Mouse (Mus musculus) heart, embryonic 16.5 days (tissue): ENCODE data around the gene Pla2g12b. TPM values are rescaled to one million over a fixed set of nuclear protein-coding genes. Genes with fewer than 3 reads are reported as not detected.
A peak's percentile ranks its signal among the peaks of the same experiment; 100 is the strongest.
"Not testable (repeated sequence)": the region's sequence is repeated elsewhere in the genome, so short reads cannot be mapped to it uniquely, and the experiment has no call there.

ENCODE experiments used
- ATAC-seq: fragments of 200-750 bp; cut with Nextera tagmentation; replicated peaks from 2 replicates; pipeline ENCODE4 v1.8.0; 2017; ENCODE audit warnings: moderate number of reproducible peaks; ENCODE audit not compliant: insufficient read depth, low FRiP score; ENCODE audit errors: extremely low read depth
- H3K27ac ChIP-seq: fragments of 300-500 bp; sonication (generic); 2 replicates; pipeline ENCODE4 v1.5.1; 2014; ENCODE audit warnings: mild to moderate bottlenecking, low read length, control low read depth, moderate library complexity
- H3K27me3 ChIP-seq: fragments of 300-500 bp; sonication (generic); 2 replicates; pipeline ENCODE4 v1.6.1; 2014; ENCODE audit warnings: low read length, mixed read lengths; ENCODE audit not compliant: control insufficient read depth, insufficient read depth
- H3K36me3 ChIP-seq: fragments of 300-500 bp; sonication (generic); 2 replicates; pipeline ENCODE4 v1.6.1; 2014; ENCODE audit not compliant: control insufficient read depth, insufficient read depth
- H3K4me1 ChIP-seq: fragments of 300-500 bp; sonication (generic); 2 replicates; pipeline ENCODE4 v1.6.1; 2014; ENCODE audit warnings: low read length, mixed read lengths; ENCODE audit not compliant: control insufficient read depth, insufficient read depth
- H3K4me2 ChIP-seq: fragments of 300-500 bp; sonication (generic); 2 replicates; pipeline ENCODE4 v1.6.1; 2014; ENCODE audit warnings: low read depth, mild to moderate bottlenecking, control low read depth, low read length
- H3K4me3 ChIP-seq: fragments of 300-500 bp; sonication (generic); 2 replicates; pipeline ENCODE4 v1.5.1; 2014; ENCODE audit warnings: mild to moderate bottlenecking, control low read depth, low read length
- H3K9ac ChIP-seq: fragments of 300-500 bp; sonication (generic); 2 replicates; pipeline ENCODE4 v1.6.1; 2014; ENCODE audit warnings: low read length, control low read depth
- H3K9me3 ChIP-seq: fragments of 300-500 bp; sonication (generic); replicated peaks from 2 replicates; pipeline ENCODE4 v1.6.1; 2016; ENCODE audit warnings: low read length; ENCODE audit not compliant: control insufficient read depth
- WGBS: fragments of 180-500 bp; shearing (Covaris S2); extraction: QIAGEN DNeasy Blood & Tissue Kit; methylation state at CpG from one replicate; pipeline ENCODE4 v1.1.7; 2014; 5-methylcytosine and 5-hydroxymethylcytosine counted together
- polyA plus RNA-seq: library from polyadenylated mRNA; unstranded; fragments of >200 nt; fragmentation: Nextera tagmentation; extraction: Ambion mirVana; gene quantifications from 2 replicates; pipeline ENCODE4 v1.2.1, GENCODE M21; 2015

The Pla2g12b gene
- polyA plus RNA-seq, 1 experiment from 2014 or later, result 0.30 TPM

DNA sequence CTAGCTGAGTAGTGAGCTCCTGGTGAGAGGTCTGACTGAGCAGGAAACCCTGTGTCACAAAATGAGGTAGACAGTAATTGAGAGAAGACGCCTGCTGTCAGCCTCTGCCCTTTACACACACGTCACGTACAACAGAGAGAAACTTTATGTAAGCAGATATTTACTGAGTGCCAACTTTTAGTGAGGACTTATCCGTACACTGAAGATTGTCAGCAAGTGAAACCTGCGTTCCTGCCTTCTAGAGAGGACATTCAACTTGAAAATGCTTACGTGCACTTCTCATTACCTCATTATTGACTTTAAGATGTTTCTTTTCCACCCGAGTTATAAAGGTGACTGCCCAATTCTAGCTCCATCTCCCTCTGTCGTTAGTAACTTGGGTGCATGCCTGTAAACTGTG lies 34.7 kb upstream of the Pla2g12b start:
- no peak overlapping the region for H3K4me3 ChIP-seq
- H3K4me1 ChIP-seq, result no peaks in the 10 kb centered on the region
- H3K4me2 ChIP-seq, result no peak overlapping the region
- H3K27ac ChIP-seq, result no peak overlapping the region
- no peaks in the 10 kb centered on the region for H3K9me3 ChIP-seq
- no peaks in the 10 kb centered on the region for H3K27me3 ChIP-seq
- H3K9ac ChIP-seq, result no peak overlapping the region
- WGBS, result 81% methylated on average over 8 of the region's 8 CpGs
- ATAC-seq, result no peak
- H3K36me3 ChIP-seq, result peaks cover 65% of the 10 kb centered on the region

DNA sequence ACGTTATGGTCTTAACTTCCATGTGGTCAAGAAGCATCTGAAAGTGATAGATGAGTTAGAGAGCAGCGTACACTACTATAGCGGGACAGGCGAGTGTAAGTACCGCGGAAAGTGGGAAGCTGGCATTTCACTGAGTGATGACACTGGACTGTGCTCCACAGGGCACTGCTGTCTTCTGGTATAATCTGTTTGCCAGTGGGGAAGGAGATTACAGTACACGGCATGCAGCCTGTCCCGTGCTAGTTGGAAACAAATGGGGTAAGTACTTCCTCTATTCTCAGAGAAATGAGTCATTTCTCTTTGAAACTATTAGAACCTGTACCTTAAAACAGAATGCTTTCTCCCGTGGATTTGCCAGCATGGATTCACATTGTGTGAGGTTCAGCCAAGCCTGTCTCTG lies 34.0 kb upstream of the Pla2g12b start:
- Histone ChIP-seq H3K27me3 (no peaks in the 10 kb centered on the region), H3K4me1 (no peaks in the 10 kb centered on the region), H3K4me3 (no peak overlapping the region), H3K4me2 (no peak overlapping the region), H3K36me3 (peaks cover 67% of the 10 kb centered on the region), H3K9ac (no peak overlapping the region), H3K27ac (no peak overlapping the region), H3K9me3 (no peaks in the 10 kb centered on the region)
- no peak for ATAC-seq
- 83% methylated on average over 9 of the region's 9 CpGs for WGBS

DNA sequence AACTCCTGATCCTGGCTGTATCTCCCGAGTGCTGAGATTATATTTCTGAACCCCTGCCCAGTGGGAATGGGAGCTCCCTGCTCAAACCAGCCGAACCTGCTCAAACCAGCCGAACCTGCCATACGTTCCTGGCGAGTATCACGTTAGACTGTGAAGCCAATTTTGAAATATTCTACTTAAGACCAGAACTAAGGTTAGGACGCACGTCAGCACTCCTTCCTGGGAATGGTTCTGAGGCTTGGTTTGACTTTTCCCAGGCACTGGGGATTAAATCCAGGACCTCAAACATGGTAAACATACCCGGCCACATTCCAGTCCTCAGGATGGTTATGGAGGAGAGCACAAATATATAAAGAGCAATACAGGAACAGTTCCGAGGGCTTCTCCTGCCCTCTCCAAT lies 25.6 kb upstream of the Pla2g12b start:
- Histone ChIP-seq H3K36me3 (peaks cover 13% of the 10 kb centered on the region), H3K4me1 (no peaks in the 10 kb centered on the region), H3K27me3 (no peaks in the 10 kb centered on the region), H3K9ac (no peak overlapping the region), H3K9me3 (peaks cover 3% of the 10 kb centered on the region; the same call in 1 of the 2 replicates), H3K4me2 (no peak overlapping the region), H3K4me3 (no peak overlapping the region), H3K27ac (no peak overlapping the region)
- ATAC-seq, result no peak
- WGBS, result 78% methylated on average over 10 of the region's 10 CpGs

DNA sequence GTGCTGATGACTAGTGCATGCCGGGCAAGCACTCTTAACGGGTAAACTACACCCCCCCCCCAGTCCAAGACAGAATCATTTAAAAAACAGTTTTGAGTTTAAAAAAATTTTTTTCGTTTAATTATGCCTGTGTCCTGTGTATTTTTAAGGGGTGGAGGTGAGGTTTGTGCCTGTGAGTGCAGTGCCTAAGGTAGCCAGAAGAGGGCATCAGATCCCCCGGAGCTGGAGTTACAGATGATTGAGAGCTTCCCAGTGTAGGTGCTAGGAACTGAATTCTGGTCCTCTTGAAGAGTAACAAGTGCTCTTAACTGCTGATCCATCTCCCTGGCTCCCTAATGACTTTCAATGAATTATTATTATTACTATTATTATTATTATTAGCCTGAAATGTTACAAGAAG lies 24.7 kb upstream of the Pla2g12b start:
- WGBS, result 85% methylated on average over 4 of the region's 4 CpGs
- Histone ChIP-seq H3K4me1 (no peaks in the 10 kb centered on the region), H3K9me3 (peaks cover 3% of the 10 kb centered on the region; the same call in 1 of the 2 replicates), H3K9ac (no peak overlapping the region), H3K27ac (no peak overlapping the region), H3K27me3 (no peaks in the 10 kb centered on the region), H3K36me3 (peaks cover 8% of the 10 kb centered on the region; the same call in 1 of the 2 replicates), H3K4me3 (no peak overlapping the region), H3K4me2 (no peak overlapping the region)
- ATAC-seq, result no peak

DNA sequence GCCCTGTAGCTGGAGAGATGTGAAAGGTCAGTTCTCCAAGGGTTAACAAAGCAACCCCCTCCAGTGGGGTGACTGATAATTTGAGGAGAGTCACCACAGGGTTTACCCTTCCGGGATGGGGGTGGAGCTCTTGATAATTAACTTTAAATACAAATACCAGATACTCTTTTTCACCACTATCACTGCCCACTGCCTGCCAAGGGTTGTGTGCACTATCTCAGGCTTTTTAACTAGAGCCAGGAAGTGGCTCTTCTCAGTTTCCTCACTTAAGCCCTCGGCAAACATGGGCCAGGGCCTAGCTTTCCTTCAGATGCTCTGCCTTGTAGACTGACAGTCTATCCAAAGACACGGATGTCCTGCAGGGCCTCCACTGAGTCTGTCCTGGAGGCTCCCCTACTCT lies 23.5 kb upstream of the Pla2g12b start:
- 6% methylated on average over 3 of the region's 3 CpGs for WGBS
- H3K9me3 ChIP-seq, result peaks cover 3% of the 10 kb centered on the region; the same call in 1 of the 2 replicates
- H3K27ac ChIP-seq, result no peak overlapping the region
- H3K27me3 ChIP-seq, result no peaks in the 10 kb centered on the region
- no peaks in the 10 kb centered on the region for H3K4me1 ChIP-seq
- H3K4me3 ChIP-seq, result no peak overlapping the region
- H3K9ac ChIP-seq, result no peak overlapping the region
- no peak overlapping the region for H3K4me2 ChIP-seq
- ATAC-seq, result 0 out of 2 replicates have a peak, but pooled peaks have one; percentile 10
- 0 out of 2 replicates have a peak, but pooled peaks cover 2% of the 10 kb centered on the region for H3K36me3 ChIP-seq

DNA sequence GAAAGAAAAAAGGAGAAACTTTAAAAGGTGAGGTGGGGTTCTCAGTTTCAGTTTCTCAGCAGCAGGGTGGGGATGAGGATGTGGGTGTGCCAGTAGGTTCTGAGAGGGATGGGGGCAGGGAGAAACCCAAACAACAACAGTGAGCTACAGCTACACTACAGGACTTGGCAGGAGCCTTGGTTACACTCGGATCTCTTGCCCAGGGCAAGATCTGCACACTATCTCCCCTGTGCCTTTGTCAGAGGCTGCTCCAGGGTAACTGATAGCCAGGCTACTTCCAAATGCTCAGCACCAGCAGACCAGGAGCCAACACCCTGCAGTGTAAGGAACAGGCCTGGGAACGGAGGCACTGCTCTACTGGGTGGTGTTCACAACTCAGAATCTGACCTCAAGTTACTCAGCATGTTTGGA lies 23.0 kb upstream of the Pla2g12b start:
- Histone ChIP-seq H3K27me3 (no peaks in the 10 kb centered on the region), H3K36me3 (0 out of 2 replicates have a peak, but pooled peaks cover 2% of the 10 kb centered on the region), H3K4me3 (no peak overlapping the region), H3K27ac (no peak overlapping the region), H3K4me1 (no peaks in the 10 kb centered on the region), H3K9me3 (peaks cover 3% of the 10 kb centered on the region; the same call in 1 of the 2 replicates), H3K9ac (no peak overlapping the region), H3K4me2 (no peak overlapping the region)
- WGBS, result 47% methylated on average over 2 of the region's 2 CpGs
- peak; percentile 32; the same call in 1 of the 2 replicates for ATAC-seq

DNA sequence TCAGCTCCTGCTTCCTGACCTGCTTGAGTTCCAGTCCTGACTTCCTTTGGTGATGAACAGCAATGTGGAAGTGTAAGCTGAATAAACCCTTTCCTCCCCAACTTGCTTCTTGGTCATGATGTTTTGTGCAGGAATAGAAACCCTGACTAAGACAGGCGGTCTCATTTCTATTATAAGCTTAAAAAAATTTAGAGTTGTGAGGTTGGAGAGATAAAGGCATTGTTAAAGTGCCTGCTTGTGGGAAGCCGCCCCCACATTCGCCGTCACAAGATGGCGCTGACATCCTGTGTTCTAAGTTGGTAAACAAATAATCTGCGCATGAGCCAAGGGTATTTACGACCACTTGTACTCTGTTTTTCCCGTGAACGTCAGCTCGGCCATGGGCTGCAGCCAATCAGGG lies 21.9 kb upstream of the Pla2g12b start:
- not testable (repeated sequence) for ATAC-seq, H3K27me3 ChIP-seq, H3K9ac ChIP-seq, H3K4me1 ChIP-seq, H3K27ac ChIP-seq, H3K9me3 ChIP-seq, H3K36me3 ChIP-seq, H3K4me2 ChIP-seq, H3K4me3 ChIP-seq
- WGBS, result 84% methylated on average over 6 of the region's 10 CpGs

DNA sequence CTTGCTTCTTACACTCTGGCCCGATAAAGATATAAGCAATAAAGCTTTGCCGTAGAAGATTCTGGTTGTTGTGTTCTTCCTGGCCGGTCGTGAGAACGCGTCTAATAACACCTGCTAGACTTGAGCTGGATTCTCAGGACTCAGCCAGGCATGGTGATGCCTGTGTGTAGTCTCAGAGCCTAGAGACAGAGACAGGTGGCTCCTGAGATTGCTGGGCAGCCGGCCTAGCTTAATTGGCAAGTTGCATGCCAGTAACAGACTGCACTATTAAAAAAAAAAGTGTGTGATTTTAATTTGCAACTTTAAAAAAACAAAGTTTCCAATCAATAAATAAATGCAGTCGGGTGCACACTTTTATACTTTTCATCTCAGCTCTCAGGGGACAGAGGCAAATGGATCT lies 16.5 kb upstream of the Pla2g12b start:
- Histone ChIP-seq H3K9me3 (peaks cover 7% of the 10 kb centered on the region), H3K4me3 (no peak overlapping the region), H3K4me2 (no peak overlapping the region), H3K4me1 (no peaks in the 10 kb centered on the region), H3K27me3 (no peaks in the 10 kb centered on the region), H3K36me3 (no peaks in the 10 kb centered on the region), H3K9ac (no peak overlapping the region), H3K27ac (no peak overlapping the region)
- 86% methylated on average over 7 of the region's 8 CpGs for WGBS
- ATAC-seq, result no peak

DNA sequence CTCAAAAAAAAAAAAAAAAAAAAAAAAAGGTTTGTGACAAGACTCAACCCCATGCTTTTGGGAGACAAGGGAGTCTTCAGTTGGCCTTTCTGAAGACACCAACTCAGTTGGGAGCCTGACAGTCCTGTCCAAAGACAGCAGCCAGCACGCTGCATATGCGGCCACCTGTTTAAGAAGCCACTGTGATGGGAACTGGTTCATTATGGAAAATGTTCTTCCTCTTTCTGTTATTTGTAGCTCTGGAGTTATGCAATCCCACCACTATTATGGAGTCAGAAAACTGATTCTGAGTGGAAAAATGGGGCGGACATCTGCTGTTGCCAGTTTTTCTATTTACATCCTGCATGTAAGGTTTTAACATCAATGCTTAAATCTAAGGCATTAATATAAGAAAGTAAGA lies 13.8 kb upstream of the Pla2g12b start:
- no peaks in the 10 kb centered on the region for H3K27me3 ChIP-seq
- peaks cover 7% of the 10 kb centered on the region for H3K9me3 ChIP-seq
- H3K36me3 ChIP-seq, result no peaks in the 10 kb centered on the region
- H3K4me3 ChIP-seq, result no peak overlapping the region
- no peak for ATAC-seq
- no peak overlapping the region for H3K27ac ChIP-seq
- H3K4me1 ChIP-seq, result no peaks in the 10 kb centered on the region
- H3K9ac ChIP-seq, result no peak overlapping the region
- no peak overlapping the region for H3K4me2 ChIP-seq
- WGBS, result 94% methylated on average over 3 of the region's 3 CpGs
